Mouse (Mus musculus): ENCODE measurements around the gene Brinp3. TPM values are rescaled to one million over a fixed set of nuclear protein-coding genes. Genes with fewer than 3 reads are reported as not detected.
"Not testable (repeated sequence)": the region's sequence is repeated elsewhere in the genome, so short reads cannot be mapped to it uniquely, and the experiment has no call there.

Brinp3 gene
- total RNA-seq (2021): 10 to 100 TPM; 13.8 to 16.3 TPM
- long read RNA-seq, full-length matches to known transcripts: 10 of 15 reads
- long read RNA-seq, partial matches to known transcripts: 1 of 15 reads
- long read RNA-seq, other reads (novel, unspliced or antisense): 4 of 15 reads

- DNase-seq (ENCODE audit: low spot score in 2 of 2): peak; percentile 19 to 47
These were observed at the start of gene Brinp3 for GRCm38 (mm10) chr1:146494681-146495331. TSS of gene Brinp3 (plus strand) at chr1:146494760.

- peak in 1 of 2 experiments; percentile 45 for DNase-seq (ENCODE audit: low spot score in 2 of 2)
These were observed 339 bp upstream of the Brinp3 start for GRCm38 (mm10) chr1:146494221-146494620.

GRCm38 (mm10) chr1:146495386-146495785 is 826 bp downstream of the Brinp3 start:
- peak in 1 of 2 experiments; percentile 39 for DNase-seq (ENCODE audit: low spot score in 2 of 2)

- peak; percentile 15 to 52 for DNase-seq (ENCODE audit: low spot score in 2 of 2)
These were observed 3.0 kb downstream of the Brinp3 start for GRCm38 (mm10) chr1:146497381-146498081.

- DNase-seq (ENCODE audit: low spot score in 2 of 2): peak; percentile 22 to 47
These were observed 3.7 kb downstream of the Brinp3 start for GRCm38 (mm10) chr1:146498085-146498779.

- DNase-seq (ENCODE audit: low spot score in 2 of 2): no peak
These were observed 4.2 kb downstream of the Brinp3 start for GRCm38 (mm10) chr1:146498780-146499114.

GRCm38 (mm10) chr1:146515377-146515776 is 20.8 kb downstream of the Brinp3 start:
- no peak for DNase-seq (ENCODE audit: low spot score in 2 of 2)

GRCm38 (mm10) chr1:146523727-146524573 is 29.4 kb downstream of the Brinp3 start:
- no peak for DNase-seq (ENCODE audit: low spot score in 2 of 2)

- no peak for DNase-seq (ENCODE audit: low spot score in 2 of 2)
These were observed 34.0 kb downstream of the Brinp3 start for GRCm38 (mm10) chr1:146528572-146528971.

- DNase-seq (ENCODE audit: low spot score in 2 of 2): peak; percentile 1 to 47
These were observed 52.4 kb downstream of the Brinp3 start for GRCm38 (mm10) chr1:146546847-146547428.

- no peak for DNase-seq (ENCODE audit: low spot score in 2 of 2)
These were observed 62.4 kb downstream of the Brinp3 start for GRCm38 (mm10) chr1:146556982-146557381.

GRCm38 (mm10) chr1:146562144-146562543 is 67.6 kb downstream of the Brinp3 start:
- no peak for DNase-seq (ENCODE audit: low spot score in 2 of 2)

- peak in 1 of 2 experiments; percentile 10 for DNase-seq (ENCODE audit: low spot score in 2 of 2)
These were observed 89.6 kb downstream of the Brinp3 start for GRCm38 (mm10) chr1:146584181-146584580.

GRCm38 (mm10) chr1:146632895-146633294 is 138.3 kb downstream of the Brinp3 start:
- DNase-seq (ENCODE audit: low spot score in 2 of 2): no peak

- DNase-seq (ENCODE audit: low spot score in 2 of 2): peak; percentile 16 to 78
These were observed 162.7 kb downstream of the Brinp3 start for GRCm38 (mm10) chr1:146657214-146657613.

- DNase-seq (ENCODE audit: low spot score in 2 of 2): peak in 1 of 2 experiments; percentile 5
These were observed 206.2 kb downstream of the Brinp3 start for GRCm38 (mm10) chr1:146700724-146701123.

- no peak for DNase-seq (ENCODE audit: low spot score in 2 of 2)
These were observed 225.0 kb downstream of the Brinp3 start for GRCm38 (mm10) chr1:146719556-146719955.

GRCm38 (mm10) chr1:146724784-146725513 is 230.4 kb downstream of the Brinp3 start:
- not testable (repeated sequence) for DNase-seq (ENCODE audit: low spot score in 2 of 2)

GRCm38 (mm10) chr1:146751066-146751465 is 256.5 kb downstream of the Brinp3 start:
- no peak for DNase-seq (ENCODE audit: low spot score in 2 of 2)

- DNase-seq (ENCODE audit: low spot score in 2 of 2): peak in 1 of 2 experiments; percentile 3
These were observed 288.7 kb downstream of the Brinp3 start for GRCm38 (mm10) chr1:146783259-146783658.

All from layer of hippocampus, adult 18-20 months (tissue).